Mouse (Mus musculus) intestine, embryonic 15.5 days (tissue): ENCODE measurements at regions not wholly inside any gene's neighbourhood (a gene's known extent, or its start where the extent isn't known, plus 50 kb on each side); places are given as distances from the start of the nearest gene placed in this dataset.

Experiments
- ATAC-seq: fragments of 200-750 bp; cut with Nextera tagmentation; 2 replicates; pipeline ENCODE4 v1.8.0; 2017; ENCODE audit warnings: moderate TSS enrichment, moderate library complexity
- H3K27ac ChIP-seq: fragments of 300-500 bp; sonication (generic); 2 replicates; pipeline ENCODE4 v1.5.1; 2015; ENCODE audit warnings: mild to moderate bottlenecking, inconsistent platforms
- H3K27me3 ChIP-seq: fragments of 300-500 bp; sonication (generic); replicated peaks from 2 replicates; pipeline ENCODE4 v1.6.1; 2015; ENCODE audit warnings: inconsistent platforms
- H3K36me3 ChIP-seq: fragments of 300-500 bp; sonication (generic); 2 replicates; pipeline ENCODE4 v1.6.1; 2015; ENCODE audit warnings: inconsistent platforms
- H3K4me1 ChIP-seq: fragments of 300-500 bp; sonication (generic); replicated peaks from 2 replicates; pipeline ENCODE4 v1.6.1; 2015; ENCODE audit warnings: inconsistent platforms
- H3K4me2 ChIP-seq: fragments of 300-500 bp; sonication (generic); replicated peaks from 2 replicates; pipeline ENCODE4 v1.6.1; 2015; ENCODE audit warnings: mild to moderate bottlenecking, inconsistent platforms
- H3K4me3 ChIP-seq: fragments of 300-500 bp; sonication (generic); replicated peaks from 2 replicates; pipeline ENCODE4 v1.5.1; 2015; ENCODE audit warnings: inconsistent platforms
- H3K9ac ChIP-seq: fragments of 300-500 bp; sonication (generic); 2 replicates; pipeline ENCODE4 v1.6.1; 2015; ENCODE audit warnings: inconsistent platforms
- H3K9me3 ChIP-seq: fragments of 300-500 bp; sonication (generic); 2 replicates; pipeline ENCODE4 v1.6.1; 2016; ENCODE audit warnings: inconsistent platforms
- WGBS: fragments of 180-500 bp; shearing (Covaris S2); methylation state at CpG from one replicate; pipeline ENCODE4 v1.1.7; 2015; 5-methylcytosine and 5-hydroxymethylcytosine counted together

DNA sequence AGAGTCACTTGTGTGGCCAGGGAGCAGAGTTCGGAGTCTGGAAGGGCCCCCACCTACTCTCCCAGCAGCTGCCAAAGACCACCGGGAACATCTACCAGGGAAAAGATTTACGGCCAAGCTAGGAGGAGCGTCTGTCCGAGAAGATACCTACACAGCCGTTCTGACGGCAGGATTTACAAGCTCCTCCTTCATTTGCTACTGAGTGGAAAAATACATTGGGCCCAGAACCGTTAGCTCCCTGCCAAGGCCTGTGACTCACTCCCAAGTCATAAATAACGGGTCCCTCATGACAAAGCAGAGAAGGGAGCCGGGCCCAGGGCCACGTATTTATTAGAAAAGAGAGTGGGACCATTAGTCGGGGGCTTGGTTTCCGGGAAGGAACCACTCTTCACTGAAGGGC, 258.3 kb downstream of the Dysf start:
- H3K9ac ChIP-seq, result no peak overlapping the region
- no peak overlapping the region for H3K27ac ChIP-seq
- no peaks in the 10 kb centered on the region for H3K36me3 ChIP-seq
- no peaks in the 10 kb centered on the region for H3K27me3 ChIP-seq
- ATAC-seq, result peak; percentile 59
- H3K9me3 ChIP-seq, result no peaks in the 10 kb centered on the region
- WGBS, result 25% methylated on average over 13 of the region's 13 CpGs
- no peak overlapping the region for H3K4me3 ChIP-seq
- no peak overlapping the region; the same call in 1 of the 2 replicates for H3K4me2 ChIP-seq
- peaks cover 8% of the 10 kb centered on the region for H3K4me1 ChIP-seq

DNA sequence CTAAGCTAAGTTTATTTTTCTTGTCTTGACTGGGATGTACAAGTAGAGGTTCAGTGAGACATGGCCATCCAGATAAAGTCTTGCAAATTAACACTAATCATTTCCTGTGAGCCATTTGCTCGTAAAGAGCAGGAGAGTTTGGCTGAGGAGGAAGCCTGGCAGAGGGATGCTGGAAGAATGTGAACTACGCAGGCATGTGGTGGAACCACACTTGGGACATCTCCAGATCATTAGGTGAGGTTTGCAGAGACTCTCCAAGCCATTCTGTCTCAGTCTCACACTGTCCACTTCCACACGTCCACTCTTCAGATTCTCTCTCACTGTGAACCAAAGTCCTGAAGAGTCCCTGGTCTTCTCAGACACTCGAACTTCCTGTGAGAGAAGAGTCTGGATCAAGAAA, 256.3 kb downstream of the Dysf start:
- Histone ChIP-seq H3K4me1 (no peaks in the 10 kb centered on the region), H3K9ac (no peak overlapping the region), H3K4me2 (no peak overlapping the region), H3K36me3 (no peaks in the 10 kb centered on the region), H3K27ac (no peak overlapping the region), H3K4me3 (no peak overlapping the region), H3K9me3 (no peaks in the 10 kb centered on the region), H3K27me3 (no peaks in the 10 kb centered on the region)
- 82% methylated on average over 4 of the region's 4 CpGs for WGBS
- no peak for ATAC-seq

DNA sequence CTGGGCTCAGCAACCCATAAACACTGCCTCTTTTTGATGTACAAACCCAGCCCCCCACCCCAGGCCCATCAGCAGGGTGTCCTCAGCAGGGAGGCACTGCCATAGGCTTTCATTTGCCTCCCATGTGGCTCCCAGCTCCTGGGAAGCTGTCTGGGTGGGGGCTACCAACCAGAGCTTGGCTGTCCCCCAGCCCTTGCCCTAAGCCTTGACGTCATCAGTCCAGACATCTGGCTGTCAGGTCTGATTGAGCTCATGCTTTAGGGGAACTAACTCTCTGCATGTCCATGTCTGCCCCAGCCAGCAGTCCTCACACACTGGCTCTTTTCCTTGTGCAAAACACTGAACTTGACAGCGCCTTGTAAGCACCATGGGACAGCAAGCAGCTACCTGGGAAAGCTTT, 255.3 kb downstream of the Dysf start:
- Histone ChIP-seq H3K4me2 (no peak overlapping the region), H3K4me3 (no peak overlapping the region), H3K27me3 (no peaks in the 10 kb centered on the region), H3K9me3 (no peaks in the 10 kb centered on the region), H3K9ac (no peak overlapping the region), H3K27ac (no peak overlapping the region), H3K4me1 (no peaks in the 10 kb centered on the region), H3K36me3 (no peaks in the 10 kb centered on the region)
- WGBS, result 51% methylated on average over 2 of the region's 2 CpGs
- no peak for ATAC-seq

DNA sequence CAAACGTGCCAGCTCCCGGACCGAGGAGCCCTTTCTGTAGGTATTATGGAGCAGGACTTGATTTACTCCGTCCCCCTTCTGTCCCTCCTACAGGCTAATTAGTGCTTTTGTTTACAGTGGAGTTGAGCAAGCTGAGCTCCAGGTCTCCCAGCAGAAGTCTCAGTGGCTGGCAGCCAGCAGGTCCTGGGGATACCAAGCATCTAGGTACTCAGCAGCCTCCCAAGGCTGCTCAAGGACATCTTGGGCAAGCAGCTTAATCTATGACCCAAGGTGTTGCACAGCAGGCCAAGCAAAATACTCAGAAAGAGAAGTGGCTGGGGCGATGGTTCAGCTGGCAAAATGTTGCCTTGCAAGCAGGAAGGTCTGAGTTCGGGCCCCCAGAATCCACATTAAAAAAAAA, 254.4 kb downstream of the Dysf start:
- H3K9me3 ChIP-seq, result no peaks in the 10 kb centered on the region
- H3K4me2 ChIP-seq, result no peak overlapping the region
- H3K27me3 ChIP-seq, result no peaks in the 10 kb centered on the region
- no peak for ATAC-seq
- H3K4me1 ChIP-seq, result no peaks in the 10 kb centered on the region
- H3K9ac ChIP-seq, result no peak overlapping the region
- 39% methylated on average over 6 of the region's 6 CpGs for WGBS
- H3K27ac ChIP-seq, result no peak overlapping the region
- no peak overlapping the region for H3K4me3 ChIP-seq
- H3K36me3 ChIP-seq, result no peaks in the 10 kb centered on the region

DNA sequence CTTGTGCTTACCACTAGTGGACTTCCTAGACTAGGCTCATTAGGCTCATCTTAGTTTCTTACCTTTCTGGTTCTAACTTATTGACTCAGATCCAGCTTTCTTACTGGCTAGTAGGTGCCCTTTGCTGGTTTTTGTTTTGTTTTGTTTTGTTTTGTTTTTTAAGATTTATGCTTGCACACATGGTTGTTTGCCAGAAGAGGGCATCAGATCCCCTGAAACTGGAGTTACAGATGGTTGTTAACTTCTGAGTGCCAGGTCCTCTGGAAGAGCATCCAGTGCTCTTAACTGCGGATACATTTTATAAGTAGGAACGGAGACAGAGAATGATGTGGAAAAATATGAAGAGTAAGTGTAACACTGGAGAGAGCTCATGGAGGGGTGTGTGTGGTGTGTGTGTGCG, 253.1 kb downstream of the Dysf start:
- Histone ChIP-seq H3K4me1 (no peaks in the 10 kb centered on the region), H3K4me2 (no peak overlapping the region), H3K9ac (no peak overlapping the region), H3K9me3 (no peaks in the 10 kb centered on the region), H3K27ac (no peak overlapping the region), H3K4me3 (no peak overlapping the region), H3K27me3 (no peaks in the 10 kb centered on the region), H3K36me3 (no peaks in the 10 kb centered on the region)
- ATAC-seq, result no peak
- 94% methylated on average over 3 of the region's 3 CpGs for WGBS
